Comparison of ENCODE assay signal across 12 mouse cellular contexts in genomic region chr5:72758925-72759924, GRCm38 (mm10). TPM values are rescaled to one million over a fixed set of nuclear protein-coding genes. Genes with fewer than 3 reads are reported as not detected.
DNase-seq lines count a peak whose midpoint lies in the region; ATAC-seq and TF ChIP-seq lines count a peak whose summit lies in the region.
"Had no signal": no experiment of that assay in that cellular context is flagged by ENCODE, and none has a peak within 500 bp of the region (broad histone marks: within the 10 kb centered on the region; RNA-seq: fewer than 3 reads in every experiment).

No protein-coding gene starts in this region.

- no peaks in the 10 kb centered on the region; the same call in 1 of the 2 replicates for H3K4me1 ChIP-seq in lung, adult 2 months (ENCODE audit: control insufficient read depth, insufficient read depth, low read length)
- H3K4me1 ChIP-seq in intestine, embryonic 14.5 days (replicated peaks; ENCODE audit: control insufficient read depth, insufficient read depth, low read length): 0 out of 2 replicates have a peak, but pooled peaks cover 6% of the 10 kb centered on the region
- H3K4me1 ChIP-seq: heart, embryonic 13.5 days; limb, embryonic 13.5 days had no signal

- WGBS in lung, adult 2 months: 67% methylated on average over 13 of the region's 13 CpGs
- WGBS in intestine, embryonic 14.5 days: 71% methylated on average over 13 of the region's 13 CpGs

- TF ChIP-seq CTCF in lung, adult 2 months (IDR thresholded peaks at IDR 0.05; ENCODE audit: insufficient read depth, low read length): peak; percentile 16; the same call in 1 of the 2 replicates

- no peak overlapping the region for H3K9ac ChIP-seq in intestine, embryonic 14.5 days (ENCODE audit: low read length)
- H3K9ac ChIP-seq: embryonic facial prominence, embryonic 12.5 days; heart, embryonic 13.5 days; limb, embryonic 13.5 days had no signal

- H3K27me3 ChIP-seq in intestine, embryonic 14.5 days (replicated peaks; ENCODE audit: control insufficient read depth, insufficient read depth, low read length): no peaks in the 10 kb centered on the region
- H3K27me3 ChIP-seq: embryonic facial prominence, embryonic 12.5 days; heart, embryonic 13.5 days; limb, embryonic 13.5 days had no signal

- ATAC-seq in activated CD4-positive, CD25-positive, alpha-beta regulatory T cell, adult 4 months: peak; percentile 54
- ATAC-seq in intestine, embryonic 14.5 days (replicated peaks; ENCODE audit: low FRiP score, low TSS enrichment, low read depth): peak; percentile 59; the same call in 1 of the 2 replicates

- H3K4me3 ChIP-seq in lung, adult 2 months (replicated peaks; ENCODE audit: extremely low read depth, low read depth, low read length): no peak overlapping the region
- H3K4me3 ChIP-seq in intestine, embryonic 14.5 days (ENCODE audit: low read depth, low read length): no peak overlapping the region
- H3K4me3 ChIP-seq: embryonic facial prominence, embryonic 12.5 days; heart, embryonic 13.5 days; limb, embryonic 13.5 days had no signal

- TF ChIP-seq POLR2A in lung, adult 2 months (IDR thresholded peaks at IDR 0.05; ENCODE audit: borderline replicate concordance, extremely low read depth, low read depth, low read length): no peak

- no peak overlapping the region for H3K27ac ChIP-seq in intestine, embryonic 14.5 days (ENCODE audit: low read depth)
- H3K27ac ChIP-seq: embryonic facial prominence, embryonic 12.5 days; heart, embryonic 13.5 days; limb, embryonic 13.5 days had no signal

- DNase-seq in lung, adult 2 months: no peak
- DNase-seq in lung, adult 18-20 months: no peak
- no peak for DNase-seq in intestine, embryonic 14.5 days (ENCODE audit: low spot score)
- peak; percentile 70 for DNase-seq in retina, embryonic 14.5 days (ENCODE audit: low spot score)
- no peak for DNase-seq in thymus, adult 18-20 months
- DNase-seq in ovary, postnatal 36 days (ENCODE audit: low spot score): no peak
- DNase-seq: adrenal gland, postnatal 14 days had no signal

- H3K36me3 ChIP-seq in intestine, embryonic 14.5 days (ENCODE audit: control insufficient read depth, insufficient read depth, low read length): no peaks in the 10 kb centered on the region
- H3K36me3 ChIP-seq: embryonic facial prominence, embryonic 12.5 days; limb, embryonic 13.5 days had no signal

- H3K9me3 ChIP-seq in intestine, embryonic 14.5 days (ENCODE audit: control insufficient read depth, low read length): no peaks in the 10 kb centered on the region
- H3K9me3 ChIP-seq: embryonic facial prominence, embryonic 12.5 days; heart, embryonic 13.5 days; limb, embryonic 13.5 days had no signal

- H3K4me2 ChIP-seq in intestine, embryonic 14.5 days (ENCODE audit: low read length): no peak overlapping the region
- H3K4me2 ChIP-seq: embryonic facial prominence, embryonic 12.5 days; heart, embryonic 13.5 days; limb, embryonic 13.5 days had no signal

RNA-seq across cellular contexts. Expression of gene Txk, which starts 6.6 kb away (rescaled TPM):
- 0.43 and 0.75 TPM in 2 replicates for polyA plus RNA-seq in lung, adult 2 months (2012; rRNA removed)
- 10 to 100 TPM; 59.1 to 67.0 TPM for polyA plus RNA-seq in activated CD4-positive, CD25-positive, alpha-beta regulatory T cell, adult 4 months (2017; shearing (Covaris generic))
- polyA plus RNA-seq in intestine, embryonic 14.5 days (2014; fragmentation: Nextera tagmentation; extraction: Ambion mirVana): 0.22 and 0.23 TPM in 2 replicates
- polyA plus RNA-seq: neural tube, embryonic 11.5 days had no signal

Comparison
In these comparisons a context has a peak if more than half of its experiments do, and no peak if none do; other contexts are left out.
1. RNA of gene Txk, which starts 6.6 kb away (polyA plus RNA-seq): 59.1 to 67.0 TPM in activated CD4-positive, CD25-positive, alpha-beta regulatory T cell, adult 4 months; 0.43 to 0.75 TPM in lung, adult 2 months and 0.22 to 0.23 TPM in intestine, embryonic 14.5 days; every median in the first group is over 10 times any median in the second.